Mouse (Mus musculus): ENCODE data around the gene Pgm3. TPM values are rescaled to one million over a fixed set of nuclear protein-coding genes. Genes with fewer than 3 reads are reported as not detected.

Pgm3 gene
- polyA plus RNA-seq, 1 experiment from 2014 or later: 35.5 TPM

DNA sequence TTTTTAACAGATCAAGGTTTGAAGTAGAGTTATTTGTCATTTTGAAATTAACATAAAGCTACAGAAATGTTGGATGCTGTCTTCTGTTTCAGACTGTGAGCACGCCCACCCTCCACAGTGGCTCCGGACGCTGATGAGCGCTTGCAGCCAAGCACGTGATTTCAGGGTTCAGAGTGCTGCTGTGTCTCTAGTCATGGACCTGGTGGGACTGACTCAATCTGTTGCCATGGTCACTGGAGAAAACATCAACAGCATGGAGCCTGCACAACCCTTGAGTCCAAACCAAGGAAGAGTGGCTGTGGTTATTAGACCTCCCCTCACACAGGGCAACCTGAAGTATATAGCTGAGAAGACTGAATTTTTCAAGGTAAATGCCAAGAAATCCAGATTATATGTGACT lies 57.9 kb downstream of the Pgm3 start:
- ATAC-seq (ENCODE audit: insufficient number of reproducible peaks, low FRiP score, low TSS enrichment, low read depth): no peak
- 78% methylated on average over 5 of the region's 5 CpGs for WGBS
- H3K36me3 ChIP-seq: peaks cover 49% of the 10 kb centered on the region

GRCm38 (mm10) chr9:86507437-86507836 lies 64.2 kb downstream of the Pgm3 start:
- Histone ChIP-seq H3K4me2 (replicated peaks) (no peak overlapping the region), H3K27ac (replicated peaks) (no peak overlapping the region), H3K4me3 (replicated peaks) (no peak overlapping the region), H3K4me1 (no peaks in the 10 kb centered on the region), H3K9me3 (replicated peaks) (no peaks in the 10 kb centered on the region), H3K36me3 (peaks cover 24% of the 10 kb centered on the region), H3K9ac (no peak overlapping the region), H3K27me3 (no peaks in the 10 kb centered on the region)
- WGBS: 92% methylated on average over 4 of the region's 4 CpGs
- no peak for ATAC-seq (ENCODE audit: insufficient number of reproducible peaks, low FRiP score, low TSS enrichment, low read depth)

More for the DNA sequence above, 57.9 kb downstream of the Pgm3 start:
- H3K4me3 ChIP-seq (replicated peaks): no peak overlapping the region
- H3K9ac ChIP-seq: no peak overlapping the region
- H3K4me1 ChIP-seq: no peaks in the 10 kb centered on the region
- H3K27ac ChIP-seq (replicated peaks): no peak overlapping the region
- H3K4me2 ChIP-seq (replicated peaks): no peak overlapping the region
- H3K9me3 ChIP-seq (replicated peaks): no peaks in the 10 kb centered on the region
- H3K27me3 ChIP-seq: no peaks in the 10 kb centered on the region

Other genes starting within 250 kb of the Pgm3 start
- gene Ube2cbp, start 106.9 kb downstream of the Pgm3 start, polyA plus RNA-seq (2015; fragmentation: Nextera tagmentation; extraction: Ambion mirVana): 3.8 and 5.5 TPM in 2 replicates
- 16.4 and 16.8 TPM in 2 replicates for gene Dop1a, start 104.7 kb downstream of the Pgm3 start, polyA plus RNA-seq (2015; fragmentation: Nextera tagmentation; extraction: Ambion mirVana)
- 3.1 and 5.0 TPM in 2 replicates for gene Rwdd2a, start 149 bp upstream of the Pgm3 start, polyA plus RNA-seq (2015; fragmentation: Nextera tagmentation; extraction: Ambion mirVana)
- 27.7 and 29.7 TPM in 2 replicates for gene Me1, start 124.1 kb upstream of the Pgm3 start, polyA plus RNA-seq (2015; fragmentation: Nextera tagmentation; extraction: Ambion mirVana)
- 54.5 and 64.6 TPM in 2 replicates for gene Prss35, start 171.8 kb upstream of the Pgm3 start, polyA plus RNA-seq (2015; fragmentation: Nextera tagmentation; extraction: Ambion mirVana)

Data from embryonic facial prominence, embryonic 15.5 days (tissue).